Mouse (Mus musculus): ENCODE measurements at regions not wholly inside any gene's neighbourhood (a gene's known extent, or its start where the extent isn't known, plus 50 kb on each side); places are given as distances from the start of the nearest gene placed in this dataset.

DNA sequence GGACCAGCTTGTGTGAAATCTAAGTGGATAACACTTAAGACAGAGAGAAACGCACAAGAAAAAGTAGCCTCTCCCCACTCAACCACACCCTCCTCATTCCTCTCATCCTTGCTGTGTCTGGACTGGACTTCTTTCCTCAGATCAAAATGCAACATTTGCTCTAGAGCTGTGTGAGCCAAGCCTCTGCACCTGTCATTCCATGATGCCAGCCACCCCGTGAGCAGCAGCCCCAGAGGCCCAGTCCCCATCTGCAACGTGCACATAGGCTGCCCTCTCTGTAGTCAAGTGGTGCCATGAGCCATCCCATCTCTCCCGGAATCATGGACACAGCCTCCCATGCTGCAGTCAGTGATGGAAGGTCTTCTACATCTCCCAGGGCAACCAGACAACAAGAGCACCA lies 55.1 kb upstream of the Gpc1 start:
- DNase-seq, result no peak

DNA sequence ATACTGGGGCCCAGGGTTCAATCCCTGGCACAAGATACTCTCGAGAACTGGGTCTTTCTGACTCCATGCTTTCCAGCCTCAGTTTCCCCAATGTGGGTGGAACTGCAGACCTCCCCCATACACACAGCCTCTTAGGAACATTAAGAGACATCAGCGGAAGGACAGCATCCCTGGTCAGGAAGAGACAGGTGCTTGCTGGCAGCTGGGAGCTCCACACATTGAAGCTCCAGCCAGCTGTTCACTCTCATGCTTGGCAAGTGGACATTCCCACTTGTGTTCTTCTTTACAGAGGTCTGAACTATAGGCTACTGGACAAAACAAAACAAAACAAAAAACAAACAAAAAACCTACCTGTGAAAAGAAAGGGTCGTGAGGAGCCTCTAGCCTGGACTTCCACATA lies 55.5 kb upstream of the Gpc1 start:
- no peak for DNase-seq

GRCm38 (mm10) chr1:92774743-92775692 lies 56.4 kb upstream of the Gpc1 start:
- no peak for DNase-seq

DNA sequence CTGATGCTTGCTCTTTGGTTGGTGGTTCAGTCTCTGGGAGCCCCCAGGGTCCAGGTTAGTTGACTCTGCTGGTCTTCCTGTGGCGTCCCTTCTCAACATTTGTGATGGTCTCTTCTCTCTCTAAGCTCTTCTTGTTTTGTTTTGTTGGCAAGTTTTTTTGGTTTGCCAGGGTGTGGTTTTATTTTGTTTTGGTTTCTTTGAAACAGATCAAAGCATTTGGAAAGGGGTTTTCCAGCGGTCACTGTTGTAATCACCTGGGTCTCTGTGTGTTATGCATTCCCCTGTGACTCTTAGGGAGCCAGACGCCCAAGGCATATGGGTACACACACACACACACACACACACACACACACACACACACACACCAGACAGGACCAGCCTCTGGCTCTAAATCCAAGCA lies 57.4 kb upstream of the Gpc1 start:
- no peak for DNase-seq

- DNase-seq, result no peak
These were observed 58.7 kb upstream of the Gpc1 start for GRCm38 (mm10) chr1:92772784-92773113.

DNA sequence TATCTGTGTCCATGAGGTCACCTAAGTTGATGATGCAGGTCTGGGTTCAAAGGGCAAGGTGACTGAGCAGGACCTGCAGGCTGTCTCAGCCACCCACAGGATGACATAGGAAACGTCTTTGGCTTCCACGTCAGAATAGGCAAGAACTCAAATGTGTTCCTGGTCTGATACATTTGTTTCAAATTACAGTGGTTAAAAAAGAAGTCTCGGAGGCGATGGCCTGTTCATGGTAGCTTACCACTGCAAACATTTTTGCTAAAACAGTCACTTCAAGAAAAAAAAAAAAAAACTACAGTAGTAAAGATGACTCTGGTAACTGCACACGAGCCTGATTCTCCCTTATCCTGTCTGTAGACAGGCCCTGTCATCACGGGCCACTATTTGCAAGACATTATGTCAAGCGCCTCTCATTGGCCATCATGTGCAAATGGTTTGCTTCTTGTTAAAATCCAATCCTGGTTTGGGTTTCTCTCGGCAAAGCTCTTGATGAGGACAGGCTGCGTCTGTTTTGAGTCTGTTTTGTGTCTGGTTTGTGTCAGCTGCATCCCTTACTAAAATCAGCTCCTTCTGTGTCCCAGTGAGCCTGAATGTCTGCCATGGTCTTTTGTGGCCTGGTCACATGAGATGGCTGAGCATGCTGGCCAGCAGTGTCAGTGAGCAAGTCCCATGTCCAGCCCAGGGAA lies 59.2 kb upstream of the Gpc1 start:
- no peak for DNase-seq

- DNase-seq, result peak; percentile 78
These were observed 61.7 kb upstream of the Gpc1 start for GRCm38 (mm10) chr1:92769696-92770095.

GRCm38 (mm10) chr1:92769156-92769555 lies 62.3 kb upstream of the Gpc1 start:
- DNase-seq, result peak; percentile 85

- no peak for DNase-seq
These were observed 64.9 kb upstream of the Gpc1 start for GRCm38 (mm10) chr1:92766496-92766895.

DNA sequence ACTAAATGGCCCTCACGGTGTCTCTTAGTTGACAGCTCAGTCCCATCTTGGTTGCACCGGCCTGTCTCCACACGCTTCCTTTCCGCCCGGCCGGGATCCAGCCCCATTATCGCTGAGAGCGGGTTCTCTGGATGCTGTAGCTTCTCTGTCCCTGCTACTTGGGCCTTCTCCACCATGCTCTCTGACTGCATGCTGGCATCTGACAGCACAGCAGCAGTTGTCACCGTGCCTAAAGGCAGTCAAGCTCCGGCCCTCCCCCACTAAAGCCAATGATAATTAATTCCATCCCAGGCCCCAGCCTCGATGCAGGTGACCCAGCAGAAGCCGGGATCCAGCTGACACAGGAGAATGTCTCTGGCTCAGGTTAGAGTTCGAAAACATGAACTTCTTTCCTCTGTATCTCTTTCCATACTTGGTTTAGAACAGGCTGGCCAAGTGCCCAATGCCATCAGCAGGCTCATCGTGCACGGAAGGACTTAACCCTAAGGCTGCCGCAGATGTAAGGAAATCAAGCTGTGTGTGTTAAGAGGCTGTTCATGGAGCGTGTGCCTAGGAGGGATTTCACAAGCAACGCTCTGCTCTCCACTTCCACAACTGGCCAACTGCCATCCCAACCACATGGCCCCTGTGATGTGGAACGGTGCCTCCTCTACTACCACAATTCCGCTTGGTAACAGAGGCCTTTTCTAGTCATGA lies 76.5 kb upstream of the Gpc1 start:
- DNase-seq, result peak; percentile 66

GRCm38 (mm10) chr1:92751700-92752136 lies 79.7 kb upstream of the Gpc1 start:
- peak; percentile 56 for DNase-seq

- DNase-seq, result no peak
These were observed 82.0 kb upstream of the Gpc1 start for GRCm38 (mm10) chr1:92749475-92749874.

DNA sequence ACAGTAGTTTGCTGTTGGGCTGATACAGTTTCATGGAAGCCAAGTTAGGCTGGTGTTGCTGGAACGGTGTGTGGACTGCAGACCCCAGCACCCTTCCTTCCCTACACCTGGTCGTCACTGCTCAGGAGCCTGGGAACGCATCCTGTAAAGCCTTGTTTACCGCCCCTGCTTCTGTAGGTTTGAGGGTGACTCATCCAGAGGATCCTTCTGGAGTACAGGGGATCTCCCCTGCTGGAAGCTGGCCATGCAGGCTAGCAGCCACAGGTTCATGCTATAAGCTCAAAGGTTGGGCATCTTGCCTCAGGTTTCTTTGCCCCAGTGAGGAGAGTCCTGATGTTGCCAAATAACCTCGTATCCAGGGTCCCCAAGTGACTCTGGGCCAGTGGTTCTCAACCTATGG lies 86.2 kb upstream of the Gpc1 start:
- DNase-seq, result peak; percentile 21

GRCm38 (mm10) chr1:92744528-92745241 lies 86.8 kb upstream of the Gpc1 start:
- peak; percentile 87 for DNase-seq

DNA sequence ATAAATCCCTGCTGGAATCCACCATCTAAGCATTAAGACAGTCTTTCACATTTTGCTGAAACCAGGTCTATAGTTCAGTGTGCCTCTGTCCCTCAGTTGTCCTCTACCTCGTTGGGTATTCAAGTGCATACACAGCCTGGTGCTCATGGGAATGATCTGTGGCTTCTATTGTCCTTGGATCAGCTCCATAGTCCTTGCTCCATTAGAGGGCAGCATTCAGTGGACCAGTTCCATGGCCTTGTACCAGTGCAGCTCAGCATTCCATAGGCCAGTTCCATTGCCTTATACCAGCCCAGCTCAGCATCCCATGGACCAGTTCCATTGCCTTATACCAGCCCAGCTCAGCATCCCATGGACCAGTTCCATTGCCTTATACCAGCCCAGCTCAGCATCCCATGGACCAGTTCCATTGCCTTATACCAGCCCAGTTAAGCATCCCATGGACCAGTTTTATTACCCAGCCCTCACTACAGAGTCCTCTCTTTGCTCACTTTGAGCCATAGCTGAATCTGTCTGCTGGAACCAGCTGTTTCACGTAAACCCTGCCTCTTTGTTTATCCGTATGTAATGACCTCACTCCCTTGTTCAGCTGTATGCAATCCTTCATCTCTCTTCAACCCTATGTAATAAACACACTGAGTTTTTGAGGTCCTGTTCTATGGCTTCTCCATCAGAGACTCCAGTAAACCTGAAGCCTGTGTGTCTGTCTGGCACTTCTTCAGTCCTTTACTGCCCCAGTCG lies 88.4 kb upstream of the Gpc1 start:
- peak; percentile 77 for DNase-seq

- no peak for DNase-seq
These were observed 89.1 kb upstream of the Gpc1 start for GRCm38 (mm10) chr1:92742300-92742699.

DNA sequence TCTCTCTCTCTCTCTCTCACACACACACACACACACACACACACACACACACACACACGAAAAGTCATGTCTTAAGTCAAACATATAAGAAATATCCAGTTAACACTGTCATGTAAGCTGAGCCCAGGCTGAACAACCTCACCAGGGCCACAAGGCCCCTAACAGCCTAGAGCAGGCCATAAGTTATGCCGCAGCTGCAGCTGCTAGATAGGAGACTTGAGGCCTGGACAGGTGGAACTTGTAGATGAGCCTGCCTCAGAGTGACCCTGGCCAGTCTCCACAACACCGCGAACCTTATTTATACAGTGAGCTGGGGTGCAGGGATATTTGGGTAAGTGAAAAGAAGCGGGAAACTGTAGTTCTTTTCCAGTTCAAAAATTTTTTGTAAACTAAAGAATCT lies 90.4 kb upstream of the Gpc1 start:
- no peak for DNase-seq

DNA sequence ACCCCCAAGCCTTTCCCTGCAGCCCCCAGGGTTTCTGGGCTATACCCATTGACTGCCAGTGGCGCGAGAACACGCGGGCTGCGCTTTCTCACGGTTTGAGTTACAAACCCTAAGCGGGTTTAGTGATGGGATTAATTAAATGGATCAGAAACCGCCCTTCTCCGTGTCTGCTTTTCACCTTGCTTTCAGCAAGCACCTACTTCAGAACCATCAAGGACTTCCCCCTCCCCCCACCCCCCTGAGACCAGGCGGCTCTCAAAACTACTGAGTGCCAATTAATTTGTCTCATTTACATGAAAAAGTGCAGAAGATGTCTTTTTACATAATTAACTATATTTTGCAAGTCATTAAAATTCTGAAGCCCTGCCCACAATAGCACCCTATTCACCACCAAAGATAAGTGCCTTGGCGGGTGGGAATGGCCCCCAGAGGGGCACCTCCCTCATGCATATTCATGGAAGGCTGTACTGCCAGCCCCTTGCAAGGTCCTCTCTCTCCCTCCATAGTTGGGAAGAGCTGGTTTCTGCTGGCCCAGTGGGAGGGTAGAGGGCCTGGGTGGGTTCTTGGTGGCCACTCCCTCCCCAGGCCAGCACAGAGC lies 89.1 kb upstream of the Otos start:
- no peak for DNase-seq

- DNase-seq, result no peak
These were observed 87.8 kb upstream of the Otos start for GRCm38 (mm10) chr1:92736411-92736810.

GRCm38 (mm10) chr1:92733732-92734131 lies 85.1 kb upstream of the Otos start:
- DNase-seq, result no peak

Measured in adrenal gland, adult 2 months (tissue).